Mouse (Mus musculus) lung, embryonic 16.5 days (tissue): ENCODE measurements around the gene Tox3. TPM values are rescaled to one million over a fixed set of nuclear protein-coding genes. Genes with fewer than 3 reads are reported as not detected.

Experiments
- ATAC-seq: fragments of 200-750 bp; cut with Nextera tagmentation; 2 replicates; pipeline ENCODE4 v1.8.0; 2017; ENCODE audit warnings: low read depth, mild to moderate bottlenecking, moderate library complexity
- H3K27ac ChIP-seq: fragments of 300-500 bp; sonication (generic); 2 replicates; pipeline ENCODE4 v1.5.1; 2014; ENCODE audit warnings: mild to moderate bottlenecking, control low read depth, low read length
- H3K27me3 ChIP-seq: fragments of 300-500 bp; sonication (generic); 2 replicates; pipeline ENCODE4 v1.6.1; 2014; ENCODE audit warnings: low read depth, low read length, mixed read lengths; ENCODE audit not compliant: control insufficient read depth, insufficient read depth
- H3K36me3 ChIP-seq: fragments of 300-500 bp; sonication (generic); 2 replicates; pipeline ENCODE4 v1.6.1; 2014; ENCODE audit warnings: low read length; ENCODE audit not compliant: control insufficient read depth, insufficient read depth
- H3K4me1 ChIP-seq: fragments of 300-500 bp; sonication (generic); replicated peaks from 2 replicates; pipeline ENCODE4 v1.6.1; 2014; ENCODE audit warnings: low read length, mixed read lengths; ENCODE audit not compliant: control insufficient read depth, insufficient read depth
- H3K4me2 ChIP-seq: fragments of 300-500 bp; sonication (generic); 2 replicates; pipeline ENCODE4 v1.6.1; 2014; ENCODE audit warnings: low read depth, low read length, control low read depth
- H3K4me3 ChIP-seq: fragments of 300-500 bp; sonication (generic); 2 replicates; pipeline ENCODE4 v1.5.1; 2014; ENCODE audit warnings: mild to moderate bottlenecking, low read length, control low read depth
- H3K9ac ChIP-seq: fragments of 300-500 bp; sonication (generic); 2 replicates; pipeline ENCODE4 v1.6.1; 2014; ENCODE audit warnings: low read length, control low read depth
- H3K9me3 ChIP-seq: fragments of 300-500 bp; sonication (generic); 2 replicates; pipeline ENCODE4 v1.6.1; 2016; ENCODE audit warnings: low read length; ENCODE audit not compliant: control insufficient read depth
- WGBS: fragments of 180-500 bp; shearing (Covaris S2); extraction: QIAGEN DNeasy Blood & Tissue Kit; methylation state at CpG from one replicate; pipeline ENCODE4 v1.1.7; 2014; 5-methylcytosine and 5-hydroxymethylcytosine counted together
- polyA plus RNA-seq: library from polyadenylated mRNA; unstranded; fragments of >200 nt; fragmentation: Nextera tagmentation; extraction: Ambion mirVana; gene quantifications from 2 replicates; pipeline ENCODE4 v1.2.1, GENCODE M21; 2015

Tox3 gene
- polyA plus RNA-seq, 1 experiment from 2014 or later: 3.0 TPM

- no peaks in the 10 kb centered on the region for H3K36me3 ChIP-seq
- no peak overlapping the region for H3K9ac ChIP-seq
- no peak overlapping the region for H3K4me3 ChIP-seq
- ATAC-seq: no peak
- H3K27ac ChIP-seq: no peak overlapping the region
- 68% methylated on average over 3 of the region's 3 CpGs for WGBS
- no peaks in the 10 kb centered on the region for H3K27me3 ChIP-seq
- H3K9me3 ChIP-seq: no peaks in the 10 kb centered on the region
- peaks cover 9% of the 10 kb centered on the region for H3K4me1 ChIP-seq
- no peak overlapping the region for H3K4me2 ChIP-seq
Observed at GRCm38 (mm10) chr8:90354782-90355181, 6.6 kb upstream of the Tox3 start.

- ATAC-seq: no peak
- no peaks in the 10 kb centered on the region for H3K36me3 ChIP-seq
- H3K9ac ChIP-seq: no peak overlapping the region
- H3K4me3 ChIP-seq: no peak overlapping the region
- H3K27me3 ChIP-seq: no peaks in the 10 kb centered on the region
- H3K4me2 ChIP-seq: no peak overlapping the region
- peaks cover 9% of the 10 kb centered on the region for H3K4me1 ChIP-seq
- H3K9me3 ChIP-seq: no peaks in the 10 kb centered on the region
- no peak overlapping the region for H3K27ac ChIP-seq
- WGBS: 57% methylated on average over 16 of the region's 16 CpGs
Observed at GRCm38 (mm10) chr8:90353960-90354540, 5.9 kb upstream of the Tox3 start.

GRCm38 (mm10) chr8:90353499-90353898 lies 5.4 kb upstream of the Tox3 start:
- Histone ChIP-seq H3K9me3 (no peaks in the 10 kb centered on the region), H3K9ac (no peak overlapping the region), H3K36me3 (no peaks in the 10 kb centered on the region), H3K27me3 (no peaks in the 10 kb centered on the region), H3K27ac (no peak overlapping the region), H3K4me2 (no peak overlapping the region), H3K4me3 (no peak overlapping the region), H3K4me1 (peaks cover 12% of the 10 kb centered on the region)
- 58% methylated on average over 2 of the region's 2 CpGs for WGBS
- ATAC-seq: no peak

- Histone ChIP-seq H3K27me3 (no peaks in the 10 kb centered on the region), H3K9ac (no peak overlapping the region), H3K36me3 (no peaks in the 10 kb centered on the region), H3K27ac (no peak overlapping the region), H3K4me3 (no peak overlapping the region), H3K4me2 (no peak overlapping the region), H3K4me1 (peaks cover 14% of the 10 kb centered on the region), H3K9me3 (no peaks in the 10 kb centered on the region)
- ATAC-seq: no peak
- WGBS: 72% methylated on average over 2 of the region's 2 CpGs
Observed at GRCm38 (mm10) chr8:90352991-90353390, 4.8 kb upstream of the Tox3 start.

- peak overlapping the region; percentile 36; the same call in 1 of the 2 replicates for H3K27ac ChIP-seq
- no peaks in the 10 kb centered on the region for H3K36me3 ChIP-seq
- H3K4me1 ChIP-seq: peaks cover 22% of the 10 kb centered on the region
- H3K9ac ChIP-seq: no peak overlapping the region
- 20% methylated on average over 13 of the region's 13 CpGs for WGBS
- no peak overlapping the region for H3K4me3 ChIP-seq
- ATAC-seq: peak; percentile 67
- H3K27me3 ChIP-seq: no peaks in the 10 kb centered on the region; the same call in 1 of the 2 replicates
- H3K4me2 ChIP-seq: no peak overlapping the region
- H3K9me3 ChIP-seq: no peaks in the 10 kb centered on the region
Observed at GRCm38 (mm10) chr8:90349709-90350562, 1.8 kb upstream of the Tox3 start.

- Histone ChIP-seq H3K4me1 (peaks cover 19% of the 10 kb centered on the region), H3K4me2 (peak overlapping the region; percentile 95), H3K36me3 (no peaks in the 10 kb centered on the region), H3K9me3 (no peaks in the 10 kb centered on the region), H3K27ac (peak overlapping the region; percentile 80), H3K4me3 (no peak overlapping the region), H3K9ac (peak overlapping the region; percentile 85; the same call in 1 of the 2 replicates), H3K27me3 (no peaks in the 10 kb centered on the region; the same call in 1 of the 2 replicates)
- 30% methylated on average over 11 of the region's 11 CpGs for WGBS
- ATAC-seq: peak; percentile 57
Observed at GRCm38 (mm10) chr8:90348926-90349683, 962 bp upstream of the Tox3 start.

GRCm38 (mm10) chr8:90347581-90348177 lies 464 bp downstream of the Tox3 start:
- ATAC-seq: peak; percentile 41
- peak overlapping the region; percentile 72 for H3K4me3 ChIP-seq
- H3K9ac ChIP-seq: peak overlapping the region; percentile 85
- peak overlapping the region; percentile 95 for H3K4me2 ChIP-seq
- no peaks in the 10 kb centered on the region for H3K36me3 ChIP-seq
- H3K4me1 ChIP-seq: peaks cover 19% of the 10 kb centered on the region
- H3K27ac ChIP-seq: peak overlapping the region; percentile 80
- H3K27me3 ChIP-seq: no peaks in the 10 kb centered on the region; the same call in 1 of the 2 replicates
- under 1% methylated on average over 32 of the region's 66 CpGs for whole genome bisulfite sequencing
- H3K9me3 ChIP-seq: no peaks in the 10 kb centered on the region

GRCm38 (mm10) chr8:90346880-90347535 lies 1.1 kb downstream of the Tox3 start:
- H3K9ac ChIP-seq: peak overlapping the region; percentile 85
- H3K27ac ChIP-seq: no peak overlapping the region
- H3K4me1 ChIP-seq: peaks cover 19% of the 10 kb centered on the region
- no peaks in the 10 kb centered on the region for H3K9me3 ChIP-seq
- under 1% methylated on average over 21 of the region's 21 CpGs for WGBS
- peak overlapping the region; percentile 72 for H3K4me3 ChIP-seq
- ATAC-seq: no peak
- no peaks in the 10 kb centered on the region; the same call in 1 of the 2 replicates for H3K27me3 ChIP-seq
- H3K36me3 ChIP-seq: no peaks in the 10 kb centered on the region
- peak overlapping the region; percentile 95 for H3K4me2 ChIP-seq
